Mouse (Mus musculus): ENCODE measurements at regions not wholly inside any gene's neighbourhood (a gene's known extent, or its start where the extent isn't known, plus 50 kb on each side); places are given as distances from the start of the nearest gene placed in this dataset.

GRCm38 (mm10) chr1:190639846-190640245, 271.7 kb downstream of the Rps6kc1 start:
- 89% methylated on average over 11 of the region's 11 CpGs for WGBS
- no peak for ATAC-seq (ENCODE audit: low FRiP score)
- no peak overlapping the region for H3K4me2 ChIP-seq (replicated peaks)
- no peak overlapping the region for H3K27ac ChIP-seq
- H3K4me3 ChIP-seq, result no peak overlapping the region
- H3K36me3 ChIP-seq, result no peaks in the 10 kb centered on the region
- no peaks in the 10 kb centered on the region for H3K4me1 ChIP-seq
- H3K9ac ChIP-seq, result no peak overlapping the region
- H3K9me3 ChIP-seq (replicated peaks), result no peaks in the 10 kb centered on the region
- H3K27me3 ChIP-seq, result no peaks in the 10 kb centered on the region; the same call in 1 of the 2 replicates

- H3K27ac ChIP-seq, result no peak overlapping the region
- H3K27me3 ChIP-seq, result no peaks in the 10 kb centered on the region; the same call in 1 of the 2 replicates
- H3K4me1 ChIP-seq, result no peaks in the 10 kb centered on the region; the same call in 1 of the 2 replicates
- no peak overlapping the region for H3K4me3 ChIP-seq
- no peak for ATAC-seq (ENCODE audit: low FRiP score)
- no peak overlapping the region for H3K4me2 ChIP-seq (replicated peaks)
- no peak overlapping the region for H3K9ac ChIP-seq
- H3K9me3 ChIP-seq (replicated peaks), result no peaks in the 10 kb centered on the region
- no peaks in the 10 kb centered on the region for H3K36me3 ChIP-seq
- 89% methylated on average over 2 of the region's 2 CpGs for WGBS
Observed at GRCm38 (mm10) chr1:190634935-190635334, 276.6 kb downstream of the Rps6kc1 start.

GRCm38 (mm10) chr1:190631641-190632040, 279.9 kb downstream of the Rps6kc1 start:
- no peaks in the 10 kb centered on the region for H3K36me3 ChIP-seq
- H3K27ac ChIP-seq, result no peak overlapping the region
- H3K9ac ChIP-seq, result no peak overlapping the region
- H3K4me3 ChIP-seq, result no peak overlapping the region
- no peaks in the 10 kb centered on the region for H3K27me3 ChIP-seq
- ATAC-seq (ENCODE audit: low FRiP score), result no peak
- H3K9me3 ChIP-seq (replicated peaks), result no peaks in the 10 kb centered on the region
- 55% methylated on average over 2 of the region's 2 CpGs for WGBS
- H3K4me1 ChIP-seq, result no peaks in the 10 kb centered on the region; the same call in 1 of the 2 replicates
- H3K4me2 ChIP-seq (replicated peaks), result no peak overlapping the region

GRCm38 (mm10) chr1:190630193-190630592, 281.4 kb downstream of the Rps6kc1 start:
- no peaks in the 10 kb centered on the region for H3K27me3 ChIP-seq
- 83% methylated on average over 5 of the region's 5 CpGs for WGBS
- H3K36me3 ChIP-seq, result no peaks in the 10 kb centered on the region
- no peak overlapping the region for H3K9ac ChIP-seq
- H3K4me2 ChIP-seq (replicated peaks), result no peak overlapping the region
- H3K9me3 ChIP-seq (replicated peaks), result no peaks in the 10 kb centered on the region
- no peak for ATAC-seq (ENCODE audit: low FRiP score)
- no peak overlapping the region for H3K27ac ChIP-seq
- H3K4me1 ChIP-seq, result no peaks in the 10 kb centered on the region; the same call in 1 of the 2 replicates
- no peak overlapping the region for H3K4me3 ChIP-seq

GRCm38 (mm10) chr1:190623916-190624315, 287.7 kb downstream of the Rps6kc1 start:
- no peaks in the 10 kb centered on the region for H3K9me3 ChIP-seq (replicated peaks)
- H3K36me3 ChIP-seq, result no peaks in the 10 kb centered on the region
- no peak overlapping the region for H3K9ac ChIP-seq
- no peak overlapping the region for H3K4me3 ChIP-seq
- ATAC-seq (ENCODE audit: low FRiP score), result no peak
- no peaks in the 10 kb centered on the region for H3K4me1 ChIP-seq
- no peak overlapping the region for H3K4me2 ChIP-seq (replicated peaks)
- H3K27ac ChIP-seq, result no peak overlapping the region
- no peaks in the 10 kb centered on the region for H3K27me3 ChIP-seq
- WGBS, result 80% methylated on average over 8 of the region's 8 CpGs

- 92% methylated on average over 3 of the region's 3 CpGs for WGBS
- Histone ChIP-seq H3K4me3 (no peak overlapping the region), H3K9ac (no peak overlapping the region), H3K27ac (no peak overlapping the region), H3K27me3 (no peaks in the 10 kb centered on the region), H3K4me1 (no peaks in the 10 kb centered on the region), H3K4me2 (replicated peaks) (no peak overlapping the region), H3K9me3 (replicated peaks) (no peaks in the 10 kb centered on the region), H3K36me3 (no peaks in the 10 kb centered on the region)
- ATAC-seq (ENCODE audit: low FRiP score), result no peak
Observed at GRCm38 (mm10) chr1:190600425-190600824, 311.1 kb downstream of the Rps6kc1 start.

GRCm38 (mm10) chr1:190599622-190600021, 311.9 kb downstream of the Rps6kc1 start:
- Histone ChIP-seq H3K9me3 (replicated peaks) (no peaks in the 10 kb centered on the region), H3K4me2 (replicated peaks) (no peak overlapping the region), H3K27me3 (no peaks in the 10 kb centered on the region), H3K36me3 (no peaks in the 10 kb centered on the region), H3K4me1 (no peaks in the 10 kb centered on the region), H3K27ac (no peak overlapping the region), H3K9ac (no peak overlapping the region), H3K4me3 (no peak overlapping the region)
- 88% methylated on average over 11 of the region's 11 CpGs for WGBS
- no peak for ATAC-seq (ENCODE audit: low FRiP score)

GRCm38 (mm10) chr1:190596209-190596608, 315.4 kb downstream of the Rps6kc1 start:
- Histone ChIP-seq H3K27me3 (no peaks in the 10 kb centered on the region), H3K36me3 (no peaks in the 10 kb centered on the region), H3K9me3 (replicated peaks) (no peaks in the 10 kb centered on the region), H3K4me2 (replicated peaks) (no peak overlapping the region), H3K27ac (no peak overlapping the region), H3K9ac (no peak overlapping the region), H3K4me1 (no peaks in the 10 kb centered on the region), H3K4me3 (no peak overlapping the region)
- ATAC-seq (ENCODE audit: low FRiP score), result no peak
- 89% methylated on average over 2 of the region's 2 CpGs for WGBS

GRCm38 (mm10) chr1:190591621-190592020, 319.9 kb downstream of the Rps6kc1 start:
- no peak for ATAC-seq (ENCODE audit: low FRiP score)
- H3K4me1 ChIP-seq, result no peaks in the 10 kb centered on the region
- WGBS, result 90% methylated on average over 7 of the region's 7 CpGs
- H3K4me2 ChIP-seq (replicated peaks), result no peak overlapping the region
- no peak overlapping the region for H3K9ac ChIP-seq
- H3K27ac ChIP-seq, result no peak overlapping the region
- H3K9me3 ChIP-seq (replicated peaks), result no peaks in the 10 kb centered on the region
- H3K36me3 ChIP-seq, result no peaks in the 10 kb centered on the region
- H3K27me3 ChIP-seq, result no peaks in the 10 kb centered on the region
- no peak overlapping the region for H3K4me3 ChIP-seq

- WGBS, result 82% methylated on average over 2 of the region's 2 CpGs
- Histone ChIP-seq H3K4me3 (no peak overlapping the region), H3K36me3 (no peaks in the 10 kb centered on the region), H3K4me1 (no peaks in the 10 kb centered on the region), H3K27me3 (no peaks in the 10 kb centered on the region), H3K4me2 (replicated peaks) (no peak overlapping the region), H3K9me3 (replicated peaks) (no peaks in the 10 kb centered on the region), H3K27ac (no peak overlapping the region), H3K9ac (no peak overlapping the region)
- ATAC-seq (ENCODE audit: low FRiP score), result no peak
Observed at GRCm38 (mm10) chr1:190589586-190589985, 322.0 kb downstream of the Rps6kc1 start.

GRCm38 (mm10) chr1:190583272-190583671, 328.3 kb downstream of the Rps6kc1 start:
- H3K36me3 ChIP-seq, result no peaks in the 10 kb centered on the region
- H3K9ac ChIP-seq, result no peak overlapping the region
- no peaks in the 10 kb centered on the region for H3K9me3 ChIP-seq (replicated peaks)
- no peak for ATAC-seq (ENCODE audit: low FRiP score)
- 88% methylated on average over 6 of the region's 6 CpGs for WGBS
- no peaks in the 10 kb centered on the region for H3K27me3 ChIP-seq
- no peak overlapping the region for H3K4me3 ChIP-seq
- no peak overlapping the region for H3K4me2 ChIP-seq (replicated peaks)
- no peak overlapping the region for H3K27ac ChIP-seq
- no peaks in the 10 kb centered on the region for H3K4me1 ChIP-seq

GRCm38 (mm10) chr1:190580653-190581052, 330.9 kb downstream of the Rps6kc1 start:
- no peaks in the 10 kb centered on the region for H3K27me3 ChIP-seq
- H3K36me3 ChIP-seq, result no peaks in the 10 kb centered on the region
- ATAC-seq (ENCODE audit: low FRiP score), result no peak
- no peak overlapping the region for H3K4me2 ChIP-seq (replicated peaks)
- no peak overlapping the region for H3K9ac ChIP-seq
- 92% methylated on average over 1 of the region's 1 CpGs for WGBS
- H3K4me3 ChIP-seq, result no peak overlapping the region
- H3K9me3 ChIP-seq (replicated peaks), result no peaks in the 10 kb centered on the region
- no peaks in the 10 kb centered on the region for H3K4me1 ChIP-seq
- H3K27ac ChIP-seq, result no peak overlapping the region

- 52% methylated on average over 4 of the region's 4 CpGs for WGBS
- H3K36me3 ChIP-seq, result no peaks in the 10 kb centered on the region
- no peak for ATAC-seq (ENCODE audit: low FRiP score)
- peaks cover 4% of the 10 kb centered on the region; the same call in 1 of the 2 replicates for H3K9me3 ChIP-seq (replicated peaks)
- no peaks in the 10 kb centered on the region for H3K27me3 ChIP-seq
- H3K27ac ChIP-seq, result no peak overlapping the region
- no peak overlapping the region for H3K4me2 ChIP-seq (replicated peaks)
- no peak overlapping the region for H3K4me3 ChIP-seq
- no peaks in the 10 kb centered on the region for H3K4me1 ChIP-seq
- H3K9ac ChIP-seq, result no peak overlapping the region
Observed at GRCm38 (mm10) chr1:190570981-190571380, 340.6 kb downstream of the Rps6kc1 start.

Measured in hindbrain, embryonic 12.5 days (tissue).